Mouse (Mus musculus) MEL (cell line): ENCODE data around the gene P2ry6.

ENCODE experiments used
- CTCF ChIP-seq, 3 experiments: IDR thresholded peaks in 2 of 3; conservative IDR thresholded peaks in 1 of 3; 2 replicates each; pipeline ENCODE4 v1.5.1; 2011 to 2012; ENCODE audit warnings: low read length in 3 of 3, low read depth in 2 of 3, mild to moderate bottlenecking in 2 of 3, improper control_type of control experiment in 1 of 3, inconsistent platforms in 1 of 3, mixed read lengths in 1 of 3, moderate library complexity in 1 of 3; ENCODE audit not compliant: control insufficient read depth in 1 of 3, insufficient read depth in 1 of 3, poor library complexity in 1 of 3, severe bottlenecking in 1 of 3
- E2F4 ChIP-seq: IDR thresholded peaks from 2 replicates; pipeline ENCODE4 v1.6.1; 2011; ENCODE audit warnings: low read depth, low read length, improper control_type of control experiment, borderline replicate concordance
- POLR2A ChIP-seq, 2 experiments: IDR thresholded peaks; 2 replicates each; pipeline ENCODE4 v1.6.1; 2011 to 2012; ENCODE audit warnings: low read length in 2 of 2, mild to moderate bottlenecking in 2 of 2, control low read depth in 1 of 2, improper control_type of control experiment in 1 of 2, low read depth in 1 of 2, moderate library complexity in 1 of 2; ENCODE audit not compliant: control insufficient read depth in 1 of 2, insufficient read depth in 1 of 2, poor library complexity in 1 of 2
- RAD21 ChIP-seq: IDR thresholded peaks from 2 replicates; pipeline ENCODE4 v1.6.1; 2011; ENCODE audit warnings: mild to moderate bottlenecking, low read depth, low read length, improper control_type of control experiment

DNA sequence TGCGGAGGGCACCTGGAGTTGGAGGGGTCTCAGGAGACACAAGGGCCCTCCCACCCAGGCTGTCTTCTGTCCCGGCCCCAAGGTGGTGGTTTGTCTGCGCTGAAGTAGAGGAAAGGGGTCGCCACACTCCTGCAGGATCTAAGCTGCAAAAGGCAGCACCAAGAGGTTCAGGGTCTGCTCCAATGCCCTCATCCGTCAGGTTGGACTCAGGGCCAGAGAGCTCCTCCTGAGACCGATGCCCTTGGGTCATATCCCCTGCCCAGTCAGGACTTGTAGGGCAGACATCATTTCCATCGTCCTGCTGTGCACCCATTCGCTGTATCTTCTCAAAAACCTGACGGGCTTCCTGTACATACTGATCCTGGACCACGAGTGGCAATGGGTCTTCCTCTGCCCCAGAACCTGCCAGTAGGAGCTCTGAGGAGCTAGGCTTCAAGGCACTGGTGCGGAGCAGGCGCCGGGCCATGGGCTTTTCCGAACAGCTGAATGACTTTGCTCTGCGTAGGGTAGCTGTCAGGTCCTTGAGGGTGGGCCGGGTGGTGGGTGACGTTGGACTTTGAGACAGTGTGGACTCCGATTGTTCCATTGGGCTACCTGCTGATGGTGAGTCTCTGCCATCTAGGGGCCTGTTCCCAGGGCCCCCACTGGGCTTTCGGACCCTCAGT lies 44.7 kb downstream of the P2ry6 start:
- TF ChIP-seq CTCF (IDR thresholded peaks at IDR 0.05 in 2 of 3, conservative IDR thresholded peaks at IDR 0.05 in 1 of 3; ENCODE audit: control insufficient read depth in 1 of 3, insufficient read depth in 1 of 3, low read depth in 2 of 3, low read length in 3 of 3, poor library complexity in 1 of 3, severe bottlenecking in 1 of 3) (no peak), RAD21 (no peak), POLR2A (IDR thresholded peaks at IDR 0.05; ENCODE audit: control insufficient read depth in 1 of 2, insufficient read depth in 1 of 2, low read depth in 1 of 2, low read length in 2 of 2, poor library complexity in 1 of 2) (no peak), E2F4 (no peak)
